Mouse (Mus musculus) kidney, adult 2 months (tissue): ENCODE measurements around the gene Gys1. TPM values are rescaled to one million over a fixed set of nuclear protein-coding genes. Genes with fewer than 3 reads are reported as not detected.
A peak's percentile ranks its signal among the peaks of the same experiment; 100 is the strongest.

Source experiments
- DNase-seq: peaks from one replicate; pipeline ENCODE4 v3.0.0; 2021
- H3K27ac ChIP-seq: fragments of 200-500 bp; 2 replicates; pipeline ENCODE4 v1.5.1; 2012; ENCODE audit warnings: low read depth, low read length, control low read depth, inconsistent platforms; ENCODE audit not compliant: insufficient read depth
- H3K27me3 ChIP-seq: fragments of 200-500 bp; replicated peaks from 2 replicates; pipeline ENCODE4 v1.6.1; 2012; ENCODE audit warnings: mild to moderate bottlenecking, moderate library complexity, low read length, inconsistent platforms; ENCODE audit not compliant: control insufficient read depth, insufficient read depth
- H3K36me3 ChIP-seq: fragments of 200-500 bp; 2 replicates; pipeline ENCODE4 v1.6.1; 2012; ENCODE audit warnings: mild to moderate bottlenecking, moderate library complexity, low read length, inconsistent platforms; ENCODE audit not compliant: control insufficient read depth, insufficient read depth
- H3K4me1 ChIP-seq: fragments of 200-500 bp; 2 replicates; pipeline ENCODE4 v1.6.1; 2011; ENCODE audit warnings: low read length; ENCODE audit not compliant: control insufficient read depth, insufficient read depth
- H3K4me3 ChIP-seq: fragments of 200-500 bp; 2 replicates; pipeline ENCODE4 v1.5.1; 2011; ENCODE audit warnings: mild to moderate bottlenecking, low read depth, low read length, control low read depth; ENCODE audit not compliant: insufficient read depth
- CTCF ChIP-seq: fragments of 200-500 bp; conservative IDR thresholded peaks from 2 replicates; pipeline ENCODE4 v1.5.1; 2011; ENCODE audit warnings: low read depth, mild to moderate bottlenecking, control low read depth, low read length, moderate library complexity, mixed read lengths; ENCODE audit not compliant: insufficient read depth, insufficient read length
- POLR2A ChIP-seq: fragments of 200-500 bp; IDR thresholded peaks from one replicate; pipeline ENCODE4 v1.6.1; 2011; ENCODE audit warnings: low read depth, low read length, control low read depth
- WGBS: fragments of 180-500 bp; shearing (Covaris S2); methylation state at CpG from one replicate; pipeline ENCODE4 v1.1.7; 2018; 5-methylcytosine and 5-hydroxymethylcytosine counted together
- polyA plus RNA-seq: library from polyadenylated mRNA; depleted of rRNA; stranded (reverse); fragments of >200 nt; gene quantifications from 2 replicates; pipeline ENCODE4 v1.2.3, GENCODE M21; 2012

Gys1 gene
- polyA plus RNA-seq, 1 experiment = 57.4 TPM

DNA sequence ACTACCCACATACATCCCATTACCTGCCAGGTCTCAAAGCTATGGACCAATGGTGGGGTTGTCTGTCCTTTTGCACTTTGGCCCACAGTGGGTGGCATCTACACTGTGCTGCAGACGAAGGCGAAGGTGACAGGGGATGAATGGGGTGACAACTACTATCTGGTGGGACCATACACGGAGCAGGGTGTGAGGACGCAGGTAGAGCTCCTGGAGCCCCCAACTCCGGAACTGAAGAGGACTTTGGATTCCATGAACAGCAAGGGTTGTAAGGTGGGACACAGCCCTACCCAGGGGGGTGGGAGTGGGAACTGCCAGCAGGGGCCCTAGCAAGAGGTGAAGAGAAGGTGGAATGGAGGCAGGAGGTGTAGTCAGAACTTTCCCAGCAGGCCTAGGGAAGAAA lies 1.8 kb downstream of the Gys1 start:
- Histone ChIP-seq H3K27ac (no peak overlapping the region), H3K4me3 (no peak overlapping the region), H3K36me3 (no peaks in the 10 kb centered on the region), H3K4me1 (peaks cover 12% of the 10 kb centered on the region), H3K27me3 (no peaks in the 10 kb centered on the region)
- DNase-seq = no peak
- TF ChIP-seq POLR2A = no peak
- TF ChIP-seq CTCF = no peak
- 82% methylated on average over 5 of the region's 5 CpGs for WGBS

GRCm38 (mm10) chr7:45437046-45437445 lies 2.4 kb downstream of the Gys1 start:
- Histone ChIP-seq H3K27me3 (no peaks in the 10 kb centered on the region), H3K4me3 (no peak overlapping the region), H3K36me3 (no peaks in the 10 kb centered on the region), H3K4me1 (peaks cover 12% of the 10 kb centered on the region), H3K27ac (no peak overlapping the region)
- TF ChIP-seq CTCF = no peak
- no peak for TF ChIP-seq POLR2A
- no peak for DNase-seq
- WGBS = 69% methylated on average over 6 of the region's 6 CpGs

GRCm38 (mm10) chr7:45437521-45438276 lies 3.1 kb downstream of the Gys1 start, which contains the start of gene Ruvbl2:
Ruvbl2 (minus strand) TSS chr7:45438096.
- peak within 1 kb of the TSS; percentile 5; the same call in 1 of the 2 replicates for H3K27ac ChIP-seq
- DNase-seq = peak; percentile 50
- no peaks in the 10 kb centered on the region for H3K27me3 ChIP-seq
- WGBS = 34% methylated on average over 19 of the region's 19 CpGs
- peaks cover 12% of the 10 kb centered on the region for H3K4me1 ChIP-seq
- H3K4me3 ChIP-seq = no peak within 1 kb of the TSS
- no peaks in the 10 kb centered on the region for H3K36me3 ChIP-seq
- TF ChIP-seq CTCF (peak; percentile 33; the same call in 1 of the 2 replicates), POLR2A (no peak)

- no peaks in the 10 kb centered on the region for H3K36me3 ChIP-seq
- H3K27ac ChIP-seq = no peak overlapping the region
- no peak for DNase-seq
- H3K4me1 ChIP-seq = no peaks in the 10 kb centered on the region
- 88% methylated on average over 22 of the region's 22 CpGs for WGBS
- no peak for TF ChIP-seq CTCF
- no peaks in the 10 kb centered on the region for H3K27me3 ChIP-seq
- H3K4me3 ChIP-seq = no peak overlapping the region
Measured at GRCm38 (mm10) chr7:45443526-45444420, 9.1 kb downstream of the Gys1 start.

GRCm38 (mm10) chr7:45446589-45446988 lies 11.9 kb downstream of the Gys1 start:
- no peak for DNase-seq
- Histone ChIP-seq H3K27ac (no peak overlapping the region), H3K27me3 (no peaks in the 10 kb centered on the region), H3K36me3 (no peaks in the 10 kb centered on the region), H3K4me3 (no peak overlapping the region), H3K4me1 (no peaks in the 10 kb centered on the region)
- TF ChIP-seq POLR2A (no peak), CTCF (no peak)

DNA sequence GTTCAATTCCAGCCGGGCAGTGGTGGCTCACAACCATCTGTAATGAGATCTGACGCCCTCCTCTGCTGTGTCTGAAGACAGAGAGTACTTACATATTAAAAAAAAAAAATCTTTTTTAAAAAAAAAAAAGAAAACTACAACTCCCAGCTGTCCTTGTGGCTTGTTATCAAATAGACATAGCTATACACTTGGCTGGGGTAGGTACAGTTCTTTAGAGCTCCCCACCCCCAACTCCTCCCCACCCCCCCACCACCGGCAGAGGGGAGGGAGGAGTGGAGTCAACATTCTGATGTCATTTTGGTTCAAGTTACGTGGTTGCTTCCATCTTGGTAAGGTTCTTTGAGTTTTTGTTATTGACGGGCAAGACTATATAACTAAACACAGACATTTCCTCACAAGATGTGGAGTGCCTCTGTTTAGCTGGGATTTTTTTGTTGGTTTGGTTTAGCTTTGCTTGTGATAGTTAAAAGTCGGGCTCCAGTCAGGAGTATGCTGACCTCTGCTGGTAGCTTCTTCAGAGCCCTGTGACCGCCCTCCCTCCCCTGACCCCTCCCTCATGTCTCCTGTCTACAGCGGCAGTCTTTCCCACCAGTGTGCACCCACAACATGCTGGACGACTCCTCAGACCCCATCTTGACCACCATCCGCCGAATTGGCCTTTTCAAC lies 12.8 kb downstream of the Gys1 start:
- no peak for DNase-seq
- 37% methylated on average over 11 of the region's 11 CpGs for WGBS
- no peaks in the 10 kb centered on the region for H3K36me3 ChIP-seq

DNA sequence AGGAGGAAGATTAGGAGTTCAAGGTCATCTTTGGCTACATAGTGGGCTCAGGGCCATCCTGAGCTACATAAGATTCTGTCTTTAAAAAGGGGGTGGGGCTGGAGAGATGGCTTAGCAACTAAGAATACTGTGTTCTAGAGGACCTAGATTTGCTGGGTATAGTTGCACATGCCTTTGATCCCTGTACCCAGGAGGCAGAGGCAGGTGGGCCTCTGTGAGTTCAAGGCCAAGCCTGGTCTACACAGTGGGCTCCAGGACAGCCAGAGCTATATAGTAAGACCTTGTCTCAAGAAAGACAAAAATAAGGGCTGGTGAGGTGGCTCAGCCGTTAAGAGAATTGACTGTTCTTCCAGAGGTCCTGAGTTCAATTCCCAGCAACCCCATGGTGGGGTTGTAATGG lies 15.3 kb downstream of the Gys1 start:
- Histone ChIP-seq H3K36me3 (no peaks in the 10 kb centered on the region), H3K27ac (no peak overlapping the region), H3K4me1 (no peaks in the 10 kb centered on the region), H3K4me3 (no peak overlapping the region), H3K27me3 (no peaks in the 10 kb centered on the region)
- TF ChIP-seq POLR2A = no peak
- TF ChIP-seq CTCF = no peak
- 100% methylated on average over 1 of the region's 1 CpGs for WGBS
- no peak for DNase-seq

More for the DNA sequence above, 12.8 kb downstream of the Gys1 start:
- no peak overlapping the region for H3K27ac ChIP-seq
- no peaks in the 10 kb centered on the region for H3K27me3 ChIP-seq
- no peaks in the 10 kb centered on the region for H3K4me1 ChIP-seq
- no peak overlapping the region for H3K4me3 ChIP-seq
- TF ChIP-seq CTCF = peak; percentile 59
- no peak for TF ChIP-seq POLR2A
